Mouse (Mus musculus): Measurements from ENCODE around the gene Actr10.

DNA sequence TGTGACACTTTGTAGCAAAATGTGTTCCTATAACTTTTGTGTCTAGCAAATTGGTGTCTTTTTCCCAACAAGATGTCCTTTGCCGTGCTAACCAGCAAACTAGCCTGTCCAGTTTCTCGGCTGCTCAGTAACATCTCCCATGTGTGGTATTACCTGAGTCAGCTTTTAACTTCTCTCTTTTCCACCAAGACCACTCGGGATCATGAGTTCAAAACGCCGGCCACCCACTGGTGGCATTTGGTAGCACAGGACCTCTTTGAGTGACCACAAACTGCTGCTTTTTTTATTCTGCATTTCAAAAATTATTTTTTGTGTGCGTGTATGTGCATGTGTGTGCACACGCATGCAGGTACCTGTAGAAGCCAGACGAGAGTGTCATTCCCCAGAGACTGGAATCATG is 39.2 kb upstream of the Actr10 start:
- no peak for TF ChIP-seq GATA1 (IDR thresholded peaks at IDR 0.05; ENCODE audit: borderline replicate concordance, low read length)
- no peak for TF ChIP-seq FLI1 (IDR thresholded peaks at IDR 0.05; ENCODE audit: low read length)
